Mouse (Mus musculus) common myeloid progenitor, adult 5-6 weeks (primary cell): Measurements from ENCODE around the gene Sox15. TPM values are rescaled to one million over a fixed set of nuclear protein-coding genes. Genes with fewer than 3 reads are reported as not detected.
"Not testable (repeated sequence)": the region's sequence is repeated elsewhere in the genome, so short reads cannot be mapped to it uniquely, and the experiment has no call there.

Experiments used
- ATAC-seq: replicated peaks from 2 replicates; pipeline ENCODE4 v1.8.0; 2016; ENCODE audit warnings: low read depth, mild to moderate bottlenecking, moderate TSS enrichment, inconsistent platforms; ENCODE audit not compliant: poor library complexity, severe bottlenecking
- total RNA-seq: library from RNA; stranded (forward); fragments of 200-1000, 187-1606 nt; gene quantifications from 2 replicates; pipeline ENCODE4 v1.2.3, GENCODE M21; 2017

Sox15 gene
- total RNA-seq, 1 experiment from 2014 or later: not detected

GRCm38 (mm10) chr11:69695361-69696181 is 40.5 kb downstream of the Sox15 start, which contains the start of the genes Tnfsf12 and Tnfsfm13:
Gene Tnfsf12, minus strand, starts transcription at chr11:69695849.
Gene Tnfsfm13, minus strand, starts transcription at chr11:69696098.
- ATAC-seq: peak; percentile 91

GRCm38 (mm10) chr11:69697396-69697795 is 42.3 kb downstream of the Sox15 start:
- ATAC-seq: no peak

DNA sequence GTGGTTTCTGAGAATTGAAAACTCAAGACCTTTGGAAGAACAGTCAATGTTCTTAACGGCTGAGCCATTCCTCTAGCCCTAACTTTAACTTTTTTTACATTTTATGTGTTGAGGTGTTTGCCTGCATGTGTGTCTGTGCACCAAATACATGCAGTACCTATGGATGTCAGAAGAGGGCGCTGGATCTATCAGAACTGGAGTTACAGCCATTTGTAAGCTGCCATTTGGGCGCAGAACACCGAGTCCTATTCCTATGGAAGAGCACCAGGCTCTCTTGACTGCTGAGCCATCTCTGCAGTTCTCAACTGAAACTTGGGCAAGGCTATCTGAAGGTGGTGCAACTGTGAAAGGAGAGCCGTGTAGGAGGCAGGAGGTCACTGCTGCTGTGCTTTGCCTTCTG is 43.5 kb downstream of the Sox15 start:
- ATAC-seq: no peak

- ATAC-seq: no peak
Measured at GRCm38 (mm10) chr11:69699595-69699994, 44.5 kb downstream of the Sox15 start.

- ATAC-seq: not testable (repeated sequence)
Measured at GRCm38 (mm10) chr11:69702886-69703285, 47.8 kb downstream of the Sox15 start.

DNA sequence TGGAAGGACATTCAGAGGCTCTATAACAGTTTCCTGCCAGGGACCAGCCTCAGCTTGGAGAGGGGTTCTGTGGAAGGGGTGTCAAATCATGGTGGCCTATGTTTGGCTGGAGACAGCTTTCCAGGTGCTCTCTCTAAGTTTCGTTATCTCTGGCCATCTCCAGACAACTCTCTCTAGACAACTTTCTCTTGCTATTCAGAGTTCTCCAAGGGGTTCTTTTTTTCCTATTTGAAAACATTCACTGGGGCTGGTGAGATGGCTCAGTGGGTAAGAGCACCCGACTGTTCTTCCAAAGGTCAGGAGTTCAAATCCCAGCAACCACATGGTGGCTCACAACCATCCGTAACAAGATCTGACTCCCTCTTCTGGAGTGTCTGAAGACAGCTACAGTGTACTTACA is 48.3 kb downstream of the Sox15 start:
- ATAC-seq: not testable (repeated sequence)

DNA sequence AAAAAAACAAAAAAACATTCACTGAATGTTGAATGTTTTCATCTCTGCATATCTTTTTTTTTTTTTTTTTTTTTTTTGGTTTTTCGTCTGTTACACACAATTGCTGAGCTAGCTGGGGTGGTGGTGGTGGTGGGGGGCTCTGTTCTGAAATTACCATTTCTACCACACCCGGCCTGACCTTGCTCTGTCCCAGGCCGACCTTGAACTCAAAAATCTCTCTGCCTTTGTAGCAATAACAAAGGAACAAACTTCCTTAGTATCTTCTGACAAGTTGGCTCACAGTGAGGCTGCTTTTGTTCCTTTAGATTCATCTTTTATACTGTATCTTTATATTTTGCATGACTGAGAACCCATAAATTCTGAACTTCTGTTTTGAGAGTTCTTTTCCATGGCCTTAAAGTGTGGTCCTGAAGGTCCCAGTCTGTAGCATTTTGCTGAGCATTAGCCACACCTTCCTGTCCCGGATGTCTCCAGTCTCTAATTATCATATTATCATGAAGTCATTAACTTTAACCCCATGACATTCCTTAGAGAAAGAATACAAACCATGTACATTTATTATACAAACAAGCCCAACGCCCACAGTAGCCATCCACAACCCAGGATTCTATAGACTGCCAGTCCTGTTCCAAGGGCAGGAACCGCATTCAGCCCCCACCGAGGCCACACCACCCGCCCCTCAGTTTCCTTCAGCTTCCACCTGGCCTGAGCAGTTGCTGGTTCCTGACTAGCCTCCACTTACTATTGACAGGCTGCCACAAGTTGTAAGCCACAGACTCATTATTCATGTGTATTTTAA is 48.9 kb downstream of the Sox15 start:
- no peak for ATAC-seq

- ATAC-seq: no peak
Measured at GRCm38 (mm10) chr11:69704613-69705010, 49.5 kb downstream of the Sox15 start.

Other genes starting within 250 kb of the Sox15 start
- 3.5 and 6.6 TPM in 2 replicates for gene Kdm6b, start 241.6 kb upstream of the Sox15 start, total RNA-seq
- 0.68 TPM in 1 of 2 replicates, not detected in the other for gene Dnah2, start 106.2 kb upstream of the Sox15 start, total RNA-seq
- gene Efnb3, start 95.1 kb upstream of the Sox15 start, total RNA-seq: 0.55 TPM in 1 of 2 replicates, not detected in the other
- gene Wrap53, start 75.1 kb upstream of the Sox15 start, total RNA-seq: 5.0 and 8.0 TPM in 2 replicates
- 78.8 and 104 TPM in 2 replicates for gene Trp53, start 75.0 kb upstream of the Sox15 start, total RNA-seq
- 16.9 and 26.2 TPM in 2 replicates for gene Atp1b2, start 49.4 kb upstream of the Sox15 start, total RNA-seq
- gene Shbg, start 37.4 kb upstream of the Sox15 start, total RNA-seq: not detected in 2 replicates
- not detected in 2 replicates for gene Sat2, start 33.3 kb upstream of the Sox15 start, total RNA-seq
- gene Fxr2, start 22.3 kb upstream of the Sox15 start, total RNA-seq: 38.9 and 44.1 TPM in 2 replicates
- gene Mpdu1, start 7.3 kb downstream of the Sox15 start, total RNA-seq: 51.8 and 56.8 TPM in 2 replicates
- 11.0 and 29.0 TPM in 2 replicates for gene Cd68, start 10.8 kb downstream of the Sox15 start, total RNA-seq
- 895 and 933 TPM in 2 replicates for gene Eif4a1, start 17.1 kb downstream of the Sox15 start, total RNA-seq
- gene Senp3, start 26.8 kb downstream of the Sox15 start, total RNA-seq: 75.7 and 92.7 TPM in 2 replicates
- gene Tnfsf13, start 30.5 kb downstream of the Sox15 start, total RNA-seq: 7.7 and 11.1 TPM in 2 replicates
- not detected in 2 replicates for gene Tnfsf12, start 40.5 kb downstream of the Sox15 start, total RNA-seq
- gene Tnfsfm13, start 40.8 kb downstream of the Sox15 start, total RNA-seq: 2.1 and 3.0 TPM in 2 replicates
- 59.3 and 132 TPM in 2 replicates for gene Polr2a, start 103.3 kb downstream of the Sox15 start, total RNA-seq
- not detected in 2 replicates for gene Slc35g3, start 106.7 kb downstream of the Sox15 start, total RNA-seq
- 2.2 and 2.6 TPM in 2 replicates for gene Zbtb4, start 110.6 kb downstream of the Sox15 start, total RNA-seq
- gene Chrnb1, start 140.6 kb downstream of the Sox15 start, total RNA-seq: 0.27 and 1.5 TPM in 2 replicates
- 2.5 TPM in 1 of 2 replicates, not detected in the other for gene Fgf11, start 146.5 kb downstream of the Sox15 start, total RNA-seq
- gene Tmem102, start 150.3 kb downstream of the Sox15 start, total RNA-seq: not detected in 2 replicates
- not detected in 2 replicates for gene Gm39566, start 160.0 kb downstream of the Sox15 start, total RNA-seq
- not detected in 2 replicates for gene Spem2, start 163.2 kb downstream of the Sox15 start, total RNA-seq
- not detected in 2 replicates for gene Spem1, start 166.9 kb downstream of the Sox15 start, total RNA-seq
- gene Nlgn2, start 182.5 kb downstream of the Sox15 start, total RNA-seq: 6.5 and 8.6 TPM in 2 replicates
- gene Tmem256, start 183.2 kb downstream of the Sox15 start, total RNA-seq: 245 and 258 TPM in 2 replicates
- gene Plscr3, start 191.1 kb downstream of the Sox15 start, total RNA-seq: 24.6 and 31.0 TPM in 2 replicates
- not detected in 2 replicates for gene Tnk1, start 203.4 kb downstream of the Sox15 start, total RNA-seq
- gene Tmem95, start 222.7 kb downstream of the Sox15 start, total RNA-seq: not detected in 2 replicates
- 0.39 and 0.50 TPM in 2 replicates for gene Kctd11, start 226.1 kb downstream of the Sox15 start, total RNA-seq
- gene Acap1, start 240.2 kb downstream of the Sox15 start, total RNA-seq: 73.1 and 81.7 TPM in 2 replicates
- 5.5 and 5.9 TPM in 2 replicates for gene 2810408A11Rik, start 245.7 kb downstream of the Sox15 start, total RNA-seq
- 26.9 and 32.3 TPM in 2 replicates for gene Neurl4, start 245.8 kb downstream of the Sox15 start, total RNA-seq